Mouse (Mus musculus) gastrocnemius, postnatal 4 days (tissue): Measurements from ENCODE around the gene Kera. TPM values are rescaled to one million over a fixed set of nuclear protein-coding genes. Genes with fewer than 3 reads are reported as not detected.

Source experiments
- DNase-seq, 2 experiments: peaks; one replicate each; pipeline ENCODE4 v3.0.0; 2021 to 2022; ENCODE audit warnings: low spot score in 2 of 2, mixed read lengths in 2 of 2
- long read RNA-seq, 2 experiments: library from polyadenylated mRNA; stranded (forward); transcript quantifications; one replicate each; pipeline ENCODE4 v2.0.0; 2021
- total RNA-seq, 2 experiments: library from RNA; stranded (reverse); gene quantifications; 2 replicates each; pipeline ENCODE4 v1.2.3; 2021

Gene Kera
- total RNA-seq, result 10 to 100 TPM; 39.1 to 70.1 TPM
- long read RNA-seq, experiment 1, transcript Kera-201 (3 exons, 2,280 nt), result major isoform, 43 of 56 reads
- long read RNA-seq, experiment 1, partial matches to known transcripts, result 6 of 56 reads
- long read RNA-seq, experiment 1, other reads (novel, unspliced or antisense), result 7 of 56 reads
- long read RNA-seq, experiment 2, transcript Kera-201 (3 exons, 2,280 nt), result major isoform, 46 of 52 reads
- long read RNA-seq, experiment 2, partial matches to known transcripts, result 4 of 52 reads
- long read RNA-seq, experiment 2, other reads (novel, unspliced or antisense), result 2 of 52 reads

DNA sequence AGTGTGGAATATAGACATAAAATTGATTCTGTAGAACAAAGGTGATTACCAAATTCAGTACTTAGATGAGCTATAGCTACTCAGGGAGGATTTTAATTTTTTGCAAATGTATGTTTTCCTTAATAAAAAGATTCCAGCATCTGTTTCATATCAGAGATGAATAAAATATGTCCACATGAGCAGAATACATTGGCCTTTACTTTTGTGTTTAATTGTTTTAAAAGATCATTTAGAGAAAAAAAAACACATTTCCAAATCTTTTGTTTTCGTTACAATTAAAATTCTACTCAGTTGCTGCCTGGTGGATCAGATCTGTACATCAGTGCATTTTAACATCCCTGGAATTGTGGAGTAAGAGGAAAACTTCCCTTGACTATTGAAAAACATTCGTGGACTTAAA, at the start of gene Kera:
Kera (plus strand) TSS at position 301 of the 400 bp plus-strand sequence.
- DNase-seq, result no peak

DNA sequence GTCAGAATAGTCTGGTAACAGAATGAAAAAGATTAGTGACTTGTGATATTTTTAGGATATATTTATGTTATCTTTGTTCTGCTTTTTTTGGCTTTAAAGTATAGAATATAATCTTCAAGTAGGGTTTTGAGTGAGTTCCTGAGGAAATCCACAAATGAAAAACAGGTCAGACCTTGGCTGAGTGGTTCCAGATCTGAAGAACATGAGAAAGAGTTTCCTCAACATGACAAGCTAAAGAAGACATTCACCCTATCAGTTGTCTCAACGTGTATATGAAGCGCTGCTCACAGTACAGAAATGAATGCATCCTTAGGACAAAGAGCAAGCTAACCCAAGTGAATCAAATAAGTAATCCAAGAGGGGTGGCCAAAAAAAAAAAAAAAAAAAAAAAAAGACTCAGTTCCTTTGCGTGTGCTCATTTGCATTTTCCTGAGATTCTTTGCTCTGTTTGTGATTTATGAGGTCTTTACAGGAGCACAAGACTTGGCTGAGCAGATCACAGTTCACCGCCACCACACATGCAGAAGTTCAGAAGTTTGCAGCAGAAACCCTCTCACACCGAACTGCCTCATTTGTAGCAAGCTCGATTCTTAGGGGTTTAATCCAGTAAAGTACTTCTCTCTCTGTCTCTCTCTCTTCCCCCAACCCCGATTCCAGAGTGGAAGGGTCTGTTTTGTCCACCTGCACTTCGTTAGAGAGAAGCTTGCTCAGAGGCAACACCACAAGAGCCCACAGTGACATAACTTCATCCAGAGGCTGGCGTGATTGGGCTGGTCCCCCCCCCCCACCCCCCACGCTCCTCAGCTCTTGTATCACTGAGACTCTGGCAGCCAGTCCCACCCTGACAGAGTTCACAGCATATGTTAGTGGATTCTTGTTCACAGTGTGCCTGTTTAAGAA, 41.5 kb upstream of the Kera start, which contains the start of gene Lum:
Lum (plus strand) TSS at position 172 of the 900 bp plus-strand sequence.
- DNase-seq, result peak in 1 of 2 experiments; percentile 16

DNA sequence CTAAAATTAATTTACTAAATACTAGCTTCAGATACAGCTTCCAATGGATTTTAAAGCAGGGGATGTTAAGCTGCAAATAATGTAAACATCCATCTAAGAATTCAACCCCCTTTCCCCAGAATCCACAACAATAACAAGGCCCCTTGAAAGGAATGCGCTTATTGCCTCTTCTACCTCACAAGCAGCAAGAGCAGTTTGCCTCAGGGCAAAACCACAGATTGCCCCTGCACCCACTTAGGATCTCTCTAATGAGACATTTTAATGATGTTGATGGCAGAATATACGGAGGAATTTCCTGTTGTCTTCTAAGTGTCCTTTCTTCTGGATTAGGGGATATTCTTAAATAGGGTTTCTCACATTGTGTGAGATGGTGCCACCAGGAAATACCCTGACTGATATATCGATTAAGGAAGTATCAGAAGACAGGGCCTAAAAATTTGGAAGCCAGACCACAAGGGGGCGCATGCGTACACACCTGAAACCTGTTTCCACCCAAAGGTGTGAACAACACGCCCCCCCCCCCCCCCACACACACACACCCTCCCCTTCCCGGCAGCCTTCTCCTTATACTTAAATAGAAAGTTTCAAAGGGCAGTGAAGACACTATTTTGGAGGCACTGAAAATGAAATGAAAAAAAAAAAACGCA, 39.1 kb upstream of the Kera start:
- DNase-seq, result no peak

DNA sequence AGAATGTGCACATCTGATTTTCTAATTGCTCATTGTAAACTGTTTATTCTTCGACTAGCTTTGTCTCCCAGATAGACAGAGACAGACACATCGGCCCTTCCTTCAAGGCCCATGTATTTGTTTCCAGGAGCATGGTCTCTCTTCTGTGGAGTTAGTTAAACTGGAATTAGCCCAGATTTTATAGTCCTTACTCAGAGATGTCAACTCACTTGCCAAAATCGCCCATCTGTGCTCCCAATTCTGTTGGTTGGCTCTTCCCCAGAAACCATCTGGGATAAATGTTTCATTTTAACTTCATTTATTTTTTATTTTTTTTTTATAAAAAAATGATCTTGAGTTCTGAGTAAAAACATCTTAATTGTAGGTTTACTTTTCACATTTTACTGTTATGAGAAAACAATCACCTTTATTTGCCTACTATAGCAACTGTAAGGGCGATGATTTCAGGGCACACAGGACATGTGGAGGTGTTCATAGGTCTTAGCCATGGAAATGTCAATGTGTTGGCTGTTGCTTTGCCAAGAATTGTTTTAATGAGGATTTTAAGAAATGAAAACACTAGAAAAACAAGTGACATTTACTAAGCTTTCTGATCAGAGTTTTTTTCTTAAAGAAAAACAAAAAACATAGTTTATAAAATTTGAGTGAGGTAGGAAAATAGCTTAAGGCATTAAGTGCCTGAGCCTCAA, 24.0 kb upstream of the Kera start:
- DNase-seq, result no peak

DNA sequence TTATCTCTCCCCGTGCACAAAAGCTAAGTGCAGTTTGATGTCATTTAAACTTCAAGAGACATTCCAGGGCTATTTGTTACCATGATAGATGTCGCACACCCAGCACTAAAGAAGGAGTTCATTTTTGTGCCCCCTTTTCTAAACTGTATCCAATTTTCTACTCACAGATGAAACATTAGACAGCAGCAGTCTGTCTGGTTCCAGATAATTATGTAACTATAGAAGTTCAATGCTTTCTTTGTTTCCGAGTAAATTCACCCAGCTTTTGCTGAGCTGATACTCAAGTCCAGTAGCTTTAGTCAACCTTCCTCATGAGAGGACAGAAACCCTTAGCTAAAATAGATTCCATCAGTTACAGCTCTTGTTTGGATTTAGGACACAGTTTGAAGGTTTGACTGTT, 22.5 kb upstream of the Kera start:
- DNase-seq, result no peak

DNA sequence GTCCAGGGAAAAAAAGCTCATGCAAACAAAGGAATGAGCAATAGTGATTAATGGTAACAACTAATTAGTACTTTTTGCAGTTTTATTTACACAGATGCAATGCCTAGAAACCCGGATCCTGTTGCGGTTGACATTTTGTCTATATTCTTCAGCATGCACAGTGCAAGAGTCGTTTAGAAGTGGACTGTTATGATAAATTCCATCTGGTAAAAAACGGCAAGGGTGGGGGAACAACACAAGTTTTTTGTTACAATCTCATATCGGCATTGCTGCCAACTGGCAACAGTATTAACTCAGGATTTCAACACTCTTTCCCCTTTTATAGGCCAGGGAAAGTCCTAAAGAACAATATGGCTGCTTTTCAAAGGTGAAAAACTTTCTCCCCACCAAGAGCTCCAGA, 19.5 kb upstream of the Kera start:
- DNase-seq, result peak in 1 of 2 experiments; percentile 54

DNA sequence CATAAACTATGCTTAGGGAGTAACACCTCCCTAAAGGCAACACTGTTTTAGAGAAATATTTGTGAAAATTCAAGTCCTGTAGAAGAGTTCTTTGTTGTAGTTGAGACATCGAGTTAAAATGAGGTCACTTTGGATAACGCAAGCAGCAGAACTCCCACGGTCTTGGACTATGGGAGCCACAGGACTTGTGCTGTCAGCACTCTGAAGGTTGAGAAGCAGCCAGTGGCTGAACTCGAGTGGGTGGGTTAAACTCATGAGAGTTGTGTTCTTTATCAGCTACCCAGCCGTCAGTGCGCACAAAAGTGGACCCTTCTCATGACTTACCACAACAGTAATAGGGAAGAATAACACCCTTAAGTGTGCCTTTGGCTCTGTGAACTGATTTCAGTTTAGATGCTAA, 17.1 kb upstream of the Kera start:
- DNase-seq, result no peak

DNA sequence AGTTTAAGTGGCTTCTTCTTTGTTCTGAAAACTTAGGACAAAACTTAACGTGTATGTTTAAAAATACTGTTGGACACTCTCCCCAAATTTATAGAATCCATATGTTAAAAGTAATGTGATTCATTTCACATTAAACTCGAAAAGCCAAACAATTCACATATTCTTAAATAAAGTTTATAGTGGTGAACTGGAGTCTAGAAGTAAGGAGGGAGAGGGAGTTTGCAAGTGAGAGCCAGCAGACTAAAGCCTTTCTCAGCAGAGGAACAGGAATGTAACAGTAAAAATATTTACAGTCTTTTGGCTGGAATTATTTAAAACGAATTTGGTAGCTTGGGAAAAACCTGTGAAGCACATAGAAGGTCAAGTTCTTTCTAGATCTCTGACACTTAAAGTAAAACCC, 15.6 kb upstream of the Kera start:
- no peak for DNase-seq

DNA sequence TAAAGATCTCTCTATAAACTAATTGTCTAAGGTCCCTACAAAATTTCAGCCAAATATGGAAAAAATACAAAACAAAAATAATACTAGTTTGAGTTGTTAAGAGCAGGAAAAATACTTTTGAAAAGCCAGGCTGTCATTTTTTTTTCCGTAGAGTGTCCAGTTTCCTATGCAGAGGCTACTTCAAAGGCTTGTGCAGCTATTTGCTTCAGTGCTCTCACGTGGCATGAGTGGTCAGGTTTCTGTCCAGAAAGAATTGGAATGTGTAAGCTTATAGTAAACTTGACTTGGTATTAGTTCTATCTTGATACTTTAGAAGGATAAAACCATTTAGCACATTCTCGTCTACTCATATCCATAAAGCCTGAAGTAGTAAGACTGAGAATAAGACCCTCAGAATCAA, 15.0 kb upstream of the Kera start:
- no peak for DNase-seq

DNA sequence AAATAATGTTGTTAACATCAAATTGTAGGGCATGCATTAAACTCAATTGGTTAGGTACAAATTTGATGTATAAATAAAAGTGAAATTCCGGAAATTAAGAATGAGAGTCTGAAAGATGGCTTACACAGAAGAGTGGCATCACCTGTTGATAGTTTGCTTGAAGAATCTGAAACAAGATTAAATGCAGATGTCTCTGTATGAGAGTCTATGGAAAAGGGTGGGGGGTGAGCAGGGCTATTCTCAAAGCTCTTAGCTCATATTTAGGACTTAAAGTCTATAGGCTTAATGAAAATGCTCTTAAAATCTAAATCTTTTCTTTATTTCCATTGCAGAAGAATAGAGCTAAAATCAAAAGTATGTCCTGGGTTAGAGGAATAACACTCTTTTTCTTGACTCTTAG, 11.0 kb upstream of the Kera start:
- no peak for DNase-seq

DNA sequence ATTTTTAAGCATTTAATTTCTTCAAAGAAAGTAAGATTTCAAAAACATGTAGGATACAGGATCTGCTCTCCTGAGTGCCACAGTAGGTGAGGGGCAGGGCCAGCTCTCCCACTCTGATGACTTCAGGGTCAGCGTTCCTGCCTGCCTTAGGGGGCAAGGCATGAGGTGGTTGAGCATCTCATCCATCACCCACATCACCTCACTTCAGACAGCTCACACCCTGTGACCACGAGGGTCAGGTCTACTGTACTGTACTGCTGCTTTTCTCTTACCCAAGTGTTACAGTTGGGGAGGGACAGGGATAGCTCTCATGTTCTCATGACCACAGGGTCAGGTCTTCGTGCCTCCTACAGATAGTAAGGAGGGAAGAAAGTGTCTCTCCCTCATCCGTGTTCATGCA, 4.9 kb upstream of the Kera start:
- DNase-seq, result no peak

DNA sequence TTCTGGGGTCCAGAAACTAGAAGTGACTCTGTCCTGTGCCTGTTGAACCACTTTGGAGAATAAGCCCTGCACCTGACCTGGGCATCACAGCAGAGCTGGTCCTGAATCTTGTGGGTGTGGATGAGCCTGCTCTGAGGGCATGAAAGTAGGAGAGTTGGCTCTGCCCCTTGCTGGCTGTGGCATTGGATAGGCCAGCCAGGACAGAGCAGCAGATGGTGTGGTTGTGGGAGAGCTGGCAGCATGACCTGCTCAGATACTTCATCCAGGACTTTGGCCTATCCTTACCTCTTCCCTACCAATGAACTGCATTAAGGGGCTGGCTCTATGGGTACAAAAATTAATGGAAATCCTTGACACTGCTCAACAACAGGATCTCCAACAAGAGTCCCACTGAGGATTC, 3.4 kb upstream of the Kera start:
- DNase-seq, result no peak

DNA sequence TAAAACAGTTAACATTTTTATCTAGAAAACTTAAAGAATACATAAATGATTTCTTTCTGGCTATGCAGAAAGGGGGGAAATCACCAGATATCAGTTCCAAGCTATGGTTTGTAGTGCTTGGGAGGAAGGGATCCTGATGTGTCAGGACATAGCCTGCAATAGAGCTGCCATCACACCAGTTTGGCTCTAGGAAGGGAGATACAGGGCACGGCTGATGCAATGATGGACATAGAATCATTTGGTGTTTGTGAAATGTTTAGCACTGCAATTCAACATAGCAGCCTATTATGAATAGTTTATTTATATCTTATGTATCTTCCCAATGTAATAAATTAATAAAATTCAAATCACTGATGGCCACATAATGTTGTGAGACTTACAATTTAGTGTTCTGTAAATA, 15.6 kb downstream of the Kera start:
- no peak for DNase-seq

DNA sequence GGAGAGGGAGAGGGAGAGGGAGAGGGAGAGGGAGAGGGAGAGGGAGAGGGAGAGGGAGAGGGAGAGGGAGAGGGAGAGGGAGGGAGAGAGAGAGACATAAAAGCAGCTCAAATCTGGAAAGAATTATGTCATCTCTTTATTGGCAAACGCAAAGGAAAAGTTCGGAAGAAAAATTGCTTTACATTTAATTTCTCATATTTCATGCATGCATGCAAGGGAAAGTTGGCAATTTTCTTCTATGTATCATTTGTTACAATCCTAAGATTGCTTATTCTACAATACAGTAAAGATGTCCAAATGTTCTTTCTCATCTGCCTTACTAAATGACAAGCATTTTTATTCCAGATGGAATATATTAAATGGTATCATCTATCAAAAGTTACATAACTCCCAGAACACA, 17.7 kb downstream of the Kera start:
- no peak for DNase-seq

DNA sequence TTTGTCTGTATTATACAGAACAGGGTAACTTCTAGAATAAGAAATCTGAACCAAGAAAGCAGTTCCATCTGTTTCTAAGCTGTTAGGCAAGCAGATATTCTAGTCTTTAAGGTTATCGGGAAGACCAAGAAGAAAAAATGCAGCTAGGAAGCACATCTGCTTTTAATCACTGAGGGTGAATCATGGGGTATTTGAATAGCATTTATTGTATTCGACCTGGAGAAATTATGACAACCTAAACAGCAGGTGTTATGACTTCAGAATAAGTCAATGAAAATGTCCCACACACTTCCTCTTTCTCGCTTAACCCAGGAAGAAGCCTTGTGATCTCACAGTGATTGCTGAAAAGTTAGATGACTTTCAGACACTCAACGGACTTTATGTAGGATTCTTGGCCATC, 18.4 kb downstream of the Kera start:
- DNase-seq, result no peak

DNA sequence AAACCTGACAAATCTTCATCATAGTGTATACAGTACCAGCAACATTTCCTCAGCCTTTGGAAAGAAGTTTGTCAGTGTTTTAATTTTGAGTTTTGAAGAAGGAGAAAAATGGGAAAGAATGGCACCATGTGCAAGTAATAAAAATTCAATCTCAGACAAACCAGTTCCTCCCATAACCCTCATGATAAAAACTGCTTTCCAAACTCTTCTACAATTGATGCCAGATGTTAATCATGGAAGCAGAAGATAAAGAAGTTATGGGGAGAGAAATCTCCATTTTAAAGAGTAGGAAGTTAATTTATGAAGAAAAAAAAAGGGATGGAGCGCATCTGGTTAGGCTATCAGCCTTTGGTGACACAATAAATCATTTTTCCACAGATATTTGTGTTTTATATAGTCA, 19.9 kb downstream of the Kera start:
- no peak for DNase-seq

DNA sequence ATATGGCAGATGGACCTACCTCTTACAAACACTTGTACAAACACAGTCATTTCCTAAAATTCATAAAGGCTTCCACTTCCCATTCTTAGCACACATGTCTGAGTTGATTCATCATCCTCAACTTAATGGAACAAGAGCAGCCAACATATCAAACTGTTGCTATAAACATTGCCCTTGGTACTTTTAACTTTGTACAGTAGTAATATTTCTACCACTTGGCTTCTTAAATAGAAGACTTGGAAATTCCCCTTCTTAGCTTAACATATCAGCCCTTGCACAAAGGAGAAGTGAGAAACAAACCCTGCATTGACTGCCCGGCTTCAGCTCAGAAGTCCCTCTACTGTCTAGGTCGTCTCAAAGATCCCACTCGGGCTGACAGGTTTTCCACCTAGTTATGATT, 24.4 kb downstream of the Kera start:
- DNase-seq, result no peak

DNA sequence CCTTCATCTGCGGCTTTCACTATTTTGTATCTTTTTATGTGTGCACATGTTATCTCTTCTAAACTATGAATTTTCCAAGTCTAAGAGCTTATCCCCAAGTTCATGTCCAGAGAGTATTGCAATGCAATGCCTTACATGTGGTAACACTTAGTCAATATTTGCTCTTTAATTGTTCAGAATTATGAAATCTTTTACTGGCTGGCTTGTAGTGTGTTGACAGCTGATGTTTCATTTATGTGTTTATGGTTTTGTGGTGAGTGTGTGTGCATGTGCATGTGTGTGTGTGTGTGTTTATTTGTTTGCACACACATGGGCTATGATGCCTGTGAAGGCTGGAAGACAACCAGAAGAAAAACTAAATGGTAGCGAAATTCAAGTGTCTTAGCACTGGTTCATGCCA, 35.2 kb downstream of the Kera start:
- no peak for DNase-seq

DNA sequence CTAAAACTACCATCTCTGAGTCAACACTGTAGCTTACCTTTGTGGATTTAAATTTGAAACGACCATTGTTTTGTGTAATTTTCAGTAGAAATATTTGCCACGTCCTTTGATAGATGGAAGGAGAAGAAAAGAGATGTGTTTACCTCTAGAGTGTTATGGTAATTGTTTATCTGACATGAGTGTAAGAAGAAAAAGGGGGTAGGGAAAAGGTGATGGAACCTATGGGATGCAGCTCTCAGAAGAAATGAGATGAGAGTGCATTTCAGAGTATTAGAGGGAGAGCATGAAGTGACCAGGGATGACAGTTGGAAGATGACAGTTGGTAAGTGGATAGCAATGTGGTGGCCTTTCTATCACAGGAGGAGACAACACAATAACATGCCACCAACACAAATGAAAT, 37.1 kb downstream of the Kera start, which contains the start of gene Epyc:
Epyc (plus strand) TSS at position 301 of the 400 bp plus-strand sequence.
- DNase-seq, result no peak

DNA sequence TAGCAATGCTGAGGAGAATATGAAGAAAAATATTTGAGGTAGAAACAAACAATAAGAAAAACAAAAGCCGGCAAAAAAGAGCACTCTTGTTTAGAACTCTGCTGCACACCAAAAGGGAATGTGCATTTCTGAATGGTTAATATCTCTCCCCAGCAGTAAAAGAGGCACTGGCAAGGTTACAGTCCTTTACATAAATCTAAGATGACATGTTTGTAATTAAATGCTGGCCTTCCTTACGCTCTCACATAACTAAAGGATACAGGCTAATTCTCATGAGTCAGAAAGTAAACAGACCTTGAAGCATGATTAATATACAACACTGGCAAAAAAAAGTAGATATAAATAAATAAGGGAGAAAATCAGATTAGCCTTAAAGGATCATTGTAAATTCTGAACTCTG, 43.7 kb downstream of the Kera start:
- no peak for DNase-seq

DNA sequence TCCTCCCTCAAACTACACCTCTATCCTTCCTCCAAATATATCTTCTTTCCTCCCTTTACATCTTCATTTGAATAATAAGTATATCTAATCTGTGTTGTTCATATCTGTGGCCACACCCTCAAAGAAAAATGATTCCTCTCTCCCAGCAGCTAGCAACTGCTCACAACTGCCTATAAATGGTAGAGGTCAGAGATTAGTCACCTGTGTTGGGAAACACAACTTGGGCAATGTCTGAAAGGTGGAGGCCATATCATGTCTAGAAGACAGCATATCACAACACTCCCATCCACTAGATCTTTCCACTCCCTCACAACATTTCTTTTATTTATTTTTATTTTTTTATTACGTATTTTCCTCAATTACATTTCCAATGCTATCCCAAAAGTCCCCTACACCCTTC, 52.8 kb downstream of the Kera start:
- DNase-seq, result no peak
